Mouse (Mus musculus) CH12F3 (cell line): ENCODE results near the gene Sema4g.

Experiments
- in situ Hi-C: fragments of 300-500 bp; cut with MboI; formaldehyde crosslinking; loops from 2 replicates; pipeline ENCODE4 v1.14.3; 2020; ENCODE audit warnings: low sequenced_read_pairs

Sema4g gene

GRCm38 (mm10) chr19:45003740-45004516, 15.0 kb downstream of the Sema4g start:
- in situ Hi-C loops = no loop called here

GRCm38 (mm10) chr19:45005444-45005843, 16.5 kb downstream of the Sema4g start, which contains the start of gene Twnk:
Twnk (plus strand) TSS chr19:45005663.
- in situ Hi-C loops = no loop called here

GRCm38 (mm10) chr19:45005957-45006712, 17.2 kb downstream of the Sema4g start, which contains the start of gene Mrpl43:
Mrpl43 (minus strand) TSS chr19:45006442.
- in situ Hi-C loops = no loop called here

- in situ Hi-C loops = no loop called here
These were observed 18.1 kb downstream of the Sema4g start for GRCm38 (mm10) chr19:45007021-45007420.

GRCm38 (mm10) chr19:45007425-45008191, 18.7 kb downstream of the Sema4g start:
- in situ Hi-C loops = no loop called here

GRCm38 (mm10) chr19:45010646-45011045, 21.7 kb downstream of the Sema4g start:
- in situ Hi-C loops = no loop called here

GRCm38 (mm10) chr19:45012219-45012618, 23.3 kb downstream of the Sema4g start:
- in situ Hi-C loops = no loop called here

GRCm38 (mm10) chr19:45012636-45013035, 23.7 kb downstream of the Sema4g start:
- in situ Hi-C loops = no loop called here

GRCm38 (mm10) chr19:45013581-45014225, 24.8 kb downstream of the Sema4g start:
- in situ Hi-C loops = no loop called here

- in situ Hi-C loops = no loop called here
These were observed 25.6 kb downstream of the Sema4g start, which contains the start of gene Lzts2 for GRCm38 (mm10) chr19:45014335-45014971. Lzts2 (plus strand) TSS chr19:45014414.

GRCm38 (mm10) chr19:45014981-45015402, 26.1 kb downstream of the Sema4g start:
- in situ Hi-C loops = no loop called here

GRCm38 (mm10) chr19:45015518-45016281, 26.8 kb downstream of the Sema4g start:
- in situ Hi-C loops = no loop called here

GRCm38 (mm10) chr19:45016341-45017215, 27.7 kb downstream of the Sema4g start:
- in situ Hi-C loops = no loop called here

GRCm38 (mm10) chr19:45017216-45017771, 28.4 kb downstream of the Sema4g start:
- in situ Hi-C loops = no loop called here

GRCm38 (mm10) chr19:45017909-45018308, 29.0 kb downstream of the Sema4g start:
- in situ Hi-C loops = no loop called here

GRCm38 (mm10) chr19:45018351-45018831, 29.5 kb downstream of the Sema4g start:
- in situ Hi-C loops = no loop called here

- in situ Hi-C loops = no loop called here
These were observed 31.4 kb downstream of the Sema4g start for GRCm38 (mm10) chr19:45020348-45020747.

GRCm38 (mm10) chr19:45021362-45021761, 32.5 kb downstream of the Sema4g start:
- in situ Hi-C loops = no loop called here
